Mouse (Mus musculus) bone marrow macrophage, adult 2 months (primary cell): ENCODE measurements around the gene Txnrd3. TPM values are rescaled to one million over a fixed set of nuclear protein-coding genes. Genes with fewer than 3 reads are reported as not detected.

Source experiments
- H3K27ac ChIP-seq: 2 replicates; pipeline ENCODE4 v1.5.1; 2012; ENCODE audit warnings: low read depth, low read length; ENCODE audit not compliant: insufficient read depth
- H3K4me1 ChIP-seq: 2 replicates; pipeline ENCODE4 v1.6.1; 2012; ENCODE audit warnings: low read length; ENCODE audit not compliant: control insufficient read depth, insufficient read depth
- H3K4me3 ChIP-seq: 2 replicates; pipeline ENCODE4 v1.5.1; 2012; ENCODE audit warnings: mild to moderate bottlenecking, low read length, moderate library complexity; ENCODE audit not compliant: insufficient read depth
- CTCF ChIP-seq: IDR thresholded peaks from 2 replicates; pipeline ENCODE4 v1.5.1; 2012; ENCODE audit warnings: low read depth, mild to moderate bottlenecking, low read length, moderate library complexity
- POLR2A ChIP-seq: IDR thresholded peaks from 2 replicates; pipeline ENCODE4 v1.6.1; 2012; ENCODE audit warnings: mild to moderate bottlenecking, low read depth, low read length, borderline replicate concordance
- polyA plus RNA-seq: library from polyadenylated mRNA; stranded (reverse); fragments of >200 nt; gene quantifications from 2 replicates; pipeline ENCODE4 v1.2.4, GENCODE M21; 2012; ENCODE audit not compliant: missing spikeins, insufficient read depth, insufficient read length

The Txnrd3 gene
- polyA plus RNA-seq, 1 experiment: 2.1 TPM

DNA sequence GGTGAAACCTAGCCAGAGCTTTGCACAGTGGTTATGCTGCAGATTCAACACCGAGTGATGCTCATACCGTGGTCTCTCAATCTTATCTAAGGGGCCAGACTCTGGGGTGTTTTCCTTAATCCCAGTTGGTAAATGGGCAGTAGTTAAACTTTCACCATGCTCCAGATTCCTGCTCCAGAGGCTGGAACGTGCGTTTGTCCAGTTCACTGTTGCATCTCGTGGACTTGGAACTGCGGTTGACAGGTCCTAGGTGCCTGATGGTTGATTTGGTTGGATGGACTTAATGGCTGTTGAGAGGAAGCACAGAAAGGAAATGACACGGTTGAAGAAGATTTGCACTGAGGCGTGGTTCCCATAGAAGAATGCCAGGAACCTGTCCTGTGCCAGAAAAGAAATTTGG lies 6.1 kb downstream of the Txnrd3 start:
- no peak overlapping the region for H3K27ac ChIP-seq
- H3K4me3 ChIP-seq: no peak overlapping the region
- no peak for TF ChIP-seq CTCF
- TF ChIP-seq POLR2A: no peak
- no peaks in the 10 kb centered on the region for H3K4me1 ChIP-seq

DNA sequence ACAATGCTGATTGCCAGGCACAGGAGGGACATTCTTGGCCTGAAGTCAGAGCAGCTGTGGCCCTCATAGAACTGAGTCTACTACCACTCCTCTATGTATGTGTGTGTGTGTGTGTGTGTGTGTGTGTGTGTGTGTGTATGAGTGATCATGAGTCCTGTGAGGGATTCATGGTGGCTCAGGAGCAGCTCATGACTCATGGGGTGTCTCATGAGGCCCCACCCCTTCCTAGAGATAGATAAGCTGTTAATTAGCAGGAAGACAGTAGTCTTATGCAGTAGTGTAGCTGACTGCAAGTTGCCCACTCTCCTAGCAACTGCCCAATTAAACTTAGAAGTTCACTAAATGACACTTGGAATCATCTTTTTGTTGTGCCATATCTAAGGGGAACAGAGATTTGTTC lies 8.0 kb downstream of the Txnrd3 start:
- no peak for TF ChIP-seq POLR2A
- TF ChIP-seq CTCF: no peak

DNA sequence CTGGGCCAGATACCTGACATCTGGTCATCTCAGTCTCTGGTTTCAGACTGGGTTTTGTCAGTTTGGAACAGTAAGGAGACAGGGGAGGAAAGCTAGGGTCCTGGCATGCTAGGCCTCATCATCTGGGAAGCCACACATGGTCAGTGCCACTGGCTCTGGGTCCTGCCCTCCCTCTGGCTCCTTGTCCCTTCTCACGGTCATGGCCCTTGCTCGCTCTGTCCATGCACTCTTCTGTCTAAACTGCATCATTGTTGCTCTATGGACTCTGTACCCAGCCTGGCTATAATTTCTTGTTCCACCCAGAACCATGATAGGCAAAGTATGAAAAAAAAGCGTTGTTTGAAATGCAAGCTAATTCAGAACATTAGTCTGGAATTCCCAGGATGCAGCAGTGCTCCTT lies 11.2 kb downstream of the Txnrd3 start:
- Histone ChIP-seq H3K4me1 (no peaks in the 10 kb centered on the region), H3K4me3 (no peak overlapping the region), H3K27ac (no peak overlapping the region)
- TF ChIP-seq POLR2A: no peak
- TF ChIP-seq CTCF: no peak

More for the DNA sequence above, 8.0 kb downstream of the Txnrd3 start:
- no peaks in the 10 kb centered on the region for H3K4me1 ChIP-seq
- no peak overlapping the region for H3K4me3 ChIP-seq
- no peak overlapping the region for H3K27ac ChIP-seq

DNA sequence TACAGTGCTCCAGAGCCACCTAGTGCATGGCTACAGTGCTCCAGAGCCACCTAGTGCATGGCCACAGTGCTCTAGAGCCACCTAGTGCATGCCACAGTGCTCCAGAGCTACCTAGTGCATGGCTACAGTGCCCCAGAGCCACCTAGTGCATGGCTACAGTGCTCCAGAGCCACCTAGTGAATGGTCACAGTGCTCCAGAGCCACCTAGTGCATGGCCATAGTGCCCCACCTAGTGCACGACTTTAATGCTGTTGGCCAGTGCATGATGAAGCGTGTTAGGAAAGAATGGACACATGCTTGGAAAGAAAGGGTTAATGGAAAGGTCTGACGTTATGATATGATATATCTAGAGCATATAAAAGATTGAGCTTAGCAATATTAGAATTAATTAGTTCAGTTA lies 14.6 kb downstream of the Txnrd3 start:
- no peak for TF ChIP-seq CTCF
- TF ChIP-seq POLR2A: no peak
- no peaks in the 10 kb centered on the region for H3K4me1 ChIP-seq
- no peak overlapping the region for H3K4me3 ChIP-seq
- no peak overlapping the region for H3K27ac ChIP-seq

DNA sequence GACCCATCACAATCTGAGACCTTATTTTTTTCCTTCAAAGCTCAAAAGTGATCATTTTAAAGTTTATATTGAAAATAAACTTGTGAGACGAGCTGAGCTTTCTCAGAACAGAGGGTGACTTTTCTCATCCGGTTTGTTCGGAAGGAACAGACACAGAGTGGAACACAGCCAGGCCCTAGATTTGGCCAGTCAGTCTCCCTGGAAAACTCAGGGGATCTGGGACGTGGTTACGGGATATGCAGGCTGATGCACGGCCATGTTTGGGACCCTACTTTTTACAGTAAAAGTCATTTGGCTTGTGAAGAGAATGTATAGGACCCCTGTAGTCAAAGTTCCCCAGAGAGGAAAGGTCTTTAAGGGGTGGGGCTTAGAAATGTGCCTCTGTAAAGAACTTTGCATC lies 15.1 kb downstream of the Txnrd3 start:
- H3K27ac ChIP-seq: no peak overlapping the region
- H3K4me1 ChIP-seq: no peaks in the 10 kb centered on the region
- no peak overlapping the region for H3K4me3 ChIP-seq
- TF ChIP-seq CTCF: no peak
- no peak for TF ChIP-seq POLR2A

DNA sequence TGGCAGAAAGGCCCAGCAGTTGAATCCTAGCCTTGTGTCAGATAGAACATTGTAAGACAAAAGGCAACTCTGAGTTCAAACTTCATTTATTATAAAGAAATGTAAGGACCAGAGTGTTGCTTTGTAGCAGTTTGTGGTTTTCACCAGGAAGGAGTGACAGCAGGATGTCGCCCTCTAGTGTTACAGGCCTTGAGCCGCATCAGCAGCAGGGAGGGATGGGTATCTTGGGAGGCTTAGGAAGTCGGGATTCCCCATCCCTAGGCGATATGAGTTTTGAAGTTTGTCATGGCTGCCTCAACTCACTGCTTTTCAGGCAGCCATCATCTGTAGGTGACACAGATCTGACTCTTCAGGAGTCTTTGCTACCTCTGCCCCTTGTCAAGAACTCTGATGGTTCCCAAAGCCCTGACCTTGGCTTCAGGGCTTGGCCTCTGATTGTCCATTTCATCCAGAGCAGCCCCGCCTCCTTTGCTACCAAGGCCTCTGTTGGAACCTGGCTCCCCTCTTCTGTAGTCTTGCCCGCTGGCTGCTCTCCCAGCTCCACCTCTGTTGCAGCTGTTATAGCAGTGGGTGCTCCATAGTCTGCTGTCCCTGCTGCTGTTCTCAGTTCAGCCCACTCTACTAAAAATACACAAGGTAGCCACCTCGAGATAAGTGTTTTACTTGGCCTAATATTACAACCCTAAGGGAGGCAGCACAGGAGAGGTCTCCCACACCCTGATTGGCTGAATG lies 16.1 kb downstream of the Txnrd3 start:
- Histone ChIP-seq H3K4me3 (no peak overlapping the region), H3K4me1 (no peaks in the 10 kb centered on the region), H3K27ac (no peak overlapping the region)
- TF ChIP-seq POLR2A (no peak), CTCF (peak; percentile 73)

DNA sequence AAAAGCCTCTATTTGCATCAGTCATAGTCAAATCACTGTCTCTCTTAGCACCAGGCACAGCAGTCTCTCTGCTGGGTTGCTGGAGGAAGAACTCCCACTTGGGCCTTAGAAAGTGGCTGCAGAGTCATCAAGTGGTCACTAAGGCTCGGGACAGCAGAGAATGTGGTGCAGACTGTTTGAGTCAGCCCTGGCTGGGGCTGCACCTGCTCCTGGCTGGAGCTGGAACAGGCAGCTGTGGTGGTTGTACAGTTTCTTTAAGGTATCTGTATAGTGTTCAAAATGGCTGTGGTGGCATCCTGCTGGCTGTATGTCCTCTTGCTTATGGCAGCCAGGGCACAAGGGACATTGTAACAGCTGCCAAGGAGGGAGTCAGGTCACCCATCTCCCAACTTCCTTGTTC lies 16.7 kb downstream of the Txnrd3 start:
- TF ChIP-seq POLR2A: no peak
- no peak for TF ChIP-seq CTCF
- Histone ChIP-seq H3K27ac (no peak overlapping the region), H3K4me3 (no peak overlapping the region), H3K4me1 (no peaks in the 10 kb centered on the region)

DNA sequence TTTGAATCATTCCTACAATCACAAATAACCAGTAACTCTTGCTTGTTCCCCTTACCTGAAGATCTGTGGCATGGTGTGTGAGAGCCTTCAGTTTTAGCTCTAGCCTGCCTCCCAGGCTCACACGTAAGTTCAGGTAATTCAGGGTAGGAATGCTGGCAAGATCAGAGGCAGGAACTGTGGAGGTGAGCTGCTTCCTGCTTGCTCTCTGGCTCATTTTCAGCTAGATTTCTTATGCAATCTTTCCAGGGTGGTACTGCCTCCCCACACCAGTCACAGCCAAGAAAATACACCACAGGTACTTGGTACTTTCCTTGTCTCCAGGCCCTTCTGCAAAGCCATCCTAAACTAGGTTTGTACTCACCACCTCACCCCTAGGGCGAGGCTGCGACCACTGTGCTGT lies 18.7 kb downstream of the Txnrd3 start:
- no peak overlapping the region for H3K27ac ChIP-seq

DNA sequence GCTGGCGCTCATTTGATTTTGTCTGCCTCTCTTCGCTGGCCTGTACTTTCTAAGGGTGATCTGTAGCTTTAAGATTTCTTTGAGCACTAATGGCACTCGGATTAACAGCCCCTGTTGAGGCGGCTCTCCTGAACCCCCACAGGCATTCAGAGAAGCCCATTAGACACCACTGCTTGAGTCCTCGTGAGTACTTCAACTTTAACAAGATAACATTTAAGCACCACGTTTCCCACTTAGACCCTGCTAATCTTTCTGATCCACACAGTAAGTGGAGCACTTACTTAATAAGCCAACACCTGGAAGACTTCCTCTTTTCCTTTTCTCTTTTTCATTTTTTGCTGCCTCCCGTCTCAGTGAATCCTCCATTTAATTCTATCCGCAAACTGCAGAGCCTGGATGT lies 21.4 kb downstream of the Txnrd3 start:
- Histone ChIP-seq H3K4me1 (no peaks in the 10 kb centered on the region), H3K27ac (no peak overlapping the region), H3K4me3 (no peak overlapping the region)
- no peak for TF ChIP-seq CTCF
- no peak for TF ChIP-seq POLR2A

More for the DNA sequence above, 18.7 kb downstream of the Txnrd3 start:
- H3K4me3 ChIP-seq: no peak overlapping the region
- H3K4me1 ChIP-seq: no peaks in the 10 kb centered on the region
- no peak for TF ChIP-seq POLR2A
- no peak for TF ChIP-seq CTCF

DNA sequence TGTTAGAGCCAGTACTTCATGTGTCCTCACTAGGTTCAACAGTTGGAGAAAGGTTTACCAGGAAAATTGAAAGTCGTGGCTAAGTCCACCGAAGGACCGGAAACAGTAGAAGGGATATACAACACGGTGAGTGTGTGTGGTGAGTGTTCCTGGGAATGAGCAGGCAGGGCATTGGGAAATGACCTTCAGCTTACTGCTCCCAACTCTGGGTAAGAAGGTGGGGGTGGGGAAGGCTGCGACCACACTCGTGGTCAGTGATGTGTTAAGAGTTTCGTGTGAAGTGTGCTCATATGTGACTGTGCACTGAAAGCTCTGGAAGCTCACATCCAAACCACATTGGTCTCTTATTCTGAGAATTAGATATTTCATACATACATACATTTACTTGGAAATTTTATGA lies 21.9 kb downstream of the Txnrd3 start:
- Histone ChIP-seq H3K27ac (no peak overlapping the region), H3K4me1 (no peaks in the 10 kb centered on the region), H3K4me3 (no peak overlapping the region)
- TF ChIP-seq CTCF (no peak), POLR2A (no peak)
